Mouse (Mus musculus): ENCODE measurements around the gene Rpl41.

- TF ChIP-seq CTCF (IDR thresholded peaks at IDR 0.05; ENCODE audit: borderline replicate concordance, extremely low read depth, insufficient read depth, insufficient read length) (no peak), POLR2A (IDR thresholded peaks at IDR 0.05; ENCODE audit: borderline replicate concordance, extremely low read depth, insufficient read depth, insufficient read length, poor library complexity, severe bottlenecking) (no peak)
These were observed 39.3 kb downstream of the Rpl41 start for GRCm38 (mm10) chr10:128509831-128510230.
